9 mouse cellular contexts compared by ENCODE assay signal in genomic region chr4:131920595-131921351, GRCm38 (mm10). TPM values are rescaled to one million over a fixed set of nuclear protein-coding genes. Genes with fewer than 3 reads are reported as not detected.
A peak's percentile ranks its signal among the peaks of the same experiment; 100 is the strongest.
DNase-seq lines count a peak whose midpoint lies in the region; ATAC-seq and TF ChIP-seq lines count a peak whose summit lies in the region.
"Had no signal": no experiment of that assay in that cellular context is flagged by ENCODE, and none has a peak within 500 bp of the region (broad histone marks: within the 10 kb centered on the region; RNA-seq: fewer than 3 reads in every experiment).

No protein-coding gene starts in this region.

- no peak overlapping the region for H3K27ac ChIP-seq in bone marrow macrophage, adult 2 months (ENCODE audit: insufficient read depth, low read depth, low read length)
- peak overlapping the region; percentile 66 for H3K27ac ChIP-seq in intestine, embryonic 16.5 days (ENCODE audit: low read length)
- no peak overlapping the region; the same call in 1 of the 2 replicates for H3K27ac ChIP-seq in liver, embryonic 16.5 days (ENCODE audit: low read length)

- peaks cover 19% of the 10 kb centered on the region for H3K9me3 ChIP-seq in erythroblast, embryonic 14.5 days (ENCODE audit: control insufficient read depth, low read length)
- no peaks in the 10 kb centered on the region for H3K9me3 ChIP-seq in intestine, embryonic 16.5 days (ENCODE audit: control insufficient read depth, low read length)
- H3K9me3 ChIP-seq in liver, embryonic 16.5 days (replicated peaks; ENCODE audit: control insufficient read depth, low read length) = no peaks in the 10 kb centered on the region

- ATAC-seq in erythroblast, adult 5-6 weeks (replicated peaks; ENCODE audit: low FRiP score, poor library complexity, severe bottlenecking) = no peak
- ATAC-seq in intestine, embryonic 16.5 days = peak; percentile 39
- ATAC-seq in liver, embryonic 16.5 days (ENCODE audit: low read depth) = no peak

- DNase-seq in gastrocnemius, postnatal 25 days = peak; percentile 56
- peak; percentile 54 for DNase-seq in retina, postnatal 1 day
- DNase-seq in spleen, postnatal 14 days (ENCODE audit: low spot score in 2 of 2) = no peak

- H3K27me3 ChIP-seq in erythroblast, embryonic 14.5 days (ENCODE audit: control insufficient read depth) = peaks cover 87% of the 10 kb centered on the region
- peaks cover 27% of the 10 kb centered on the region for H3K27me3 ChIP-seq in intestine, embryonic 16.5 days (replicated peaks; ENCODE audit: control insufficient read depth, insufficient read depth, low read length)
- H3K27me3 ChIP-seq in liver, embryonic 16.5 days (ENCODE audit: control insufficient read depth, insufficient read depth, low read depth, low read length) = peaks cover 84% of the 10 kb centered on the region
- H3K27me3 ChIP-seq: CH12.LX had no signal

- WGBS in intestine, embryonic 16.5 days = 1% methylated on average over 67 of the region's 76 CpGs
- WGBS in liver, embryonic 16.5 days (ENCODE audit: insufficient replicate concordance) = 1% methylated on average over 55 of the region's 76 CpGs

- H3K4me3 ChIP-seq in erythroblast, embryonic 14.5 days (replicated peaks) = peak overlapping the region; percentile 42
- H3K4me3 ChIP-seq in bone marrow macrophage, adult 2 months (ENCODE audit: insufficient read depth, low read length) = peak overlapping the region; percentile 36
- peak overlapping the region; percentile 67 for H3K4me3 ChIP-seq in intestine, embryonic 16.5 days (ENCODE audit: low read length)
- H3K4me3 ChIP-seq in liver, embryonic 16.5 days (ENCODE audit: low read depth, low read length) = peak overlapping the region; percentile 56

- H3K4me1 ChIP-seq in erythroblast, embryonic 14.5 days (ENCODE audit: control insufficient read depth) = peaks cover 30% of the 10 kb centered on the region
- peaks cover 5% of the 10 kb centered on the region for H3K4me1 ChIP-seq in bone marrow macrophage, adult 2 months (ENCODE audit: control insufficient read depth, insufficient read depth, low read length)
- peaks cover 42% of the 10 kb centered on the region for H3K4me1 ChIP-seq in intestine, embryonic 16.5 days (ENCODE audit: control insufficient read depth, insufficient read depth, low read length)
- H3K4me1 ChIP-seq in liver, embryonic 16.5 days (ENCODE audit: control insufficient read depth, low read depth, low read length) = peaks cover 33% of the 10 kb centered on the region

- no peak for TF ChIP-seq CTCF in bone marrow macrophage, adult 2 months (IDR thresholded peaks at IDR 0.05; ENCODE audit: low read depth, low read length)

- peak overlapping the region; percentile 97 for H3K4me2 ChIP-seq in intestine, embryonic 16.5 days (ENCODE audit: low read depth, low read length)
- H3K4me2 ChIP-seq in liver, embryonic 16.5 days (ENCODE audit: low read depth, low read length) = peak overlapping the region; percentile 66

- H3K36me3 ChIP-seq in erythroblast, embryonic 14.5 days (ENCODE audit: control insufficient read depth) = peaks cover 53% of the 10 kb centered on the region
- H3K36me3 ChIP-seq in intestine, embryonic 16.5 days (ENCODE audit: control insufficient read depth, insufficient read depth, low read length) = no peaks in the 10 kb centered on the region; the same call in 1 of the 2 replicates
- peaks cover 32% of the 10 kb centered on the region for H3K36me3 ChIP-seq in liver, embryonic 16.5 days (ENCODE audit: control insufficient read depth, insufficient read depth)

- H3K9ac ChIP-seq in intestine, embryonic 16.5 days (ENCODE audit: low read depth, low read length) = peak overlapping the region; percentile 77
- peak overlapping the region; percentile 40 for H3K9ac ChIP-seq in liver, embryonic 16.5 days (ENCODE audit: low read depth, low read length)

- no peak for TF ChIP-seq POLR2A in bone marrow macrophage, adult 2 months (IDR thresholded peaks at IDR 0.05; ENCODE audit: borderline replicate concordance, low read depth, low read length)

RNA-seq across cellular contexts. Expression of gene Tmem200b, which starts 0.8 kb away (rescaled TPM):
- polyA plus RNA-seq in erythroblast, embryonic 14.5 days (2012) = not detected in 2 replicates
- not detected in 2 replicates for total RNA-seq in erythroblast, adult 5-6 weeks (2015; ENCODE audit: low replicate concordance)
- total RNA-seq in erythroblast, adult 5-6 weeks (2017; ENCODE audit: low replicate concordance) = 2.0 TPM in 1 of 2 replicates, not detected in the other
- polyA plus RNA-seq in bone marrow macrophage, adult 2 months (2012; ENCODE audit: insufficient read depth, insufficient read length, missing spikeins) = not detected in 2 replicates
- 1 to 10 TPM; 2.7 to 3.0 TPM for total RNA-seq in gastrocnemius, postnatal 25 days (2021)
- polyA plus RNA-seq in intestine, embryonic 16.5 days (2015; fragmentation: Nextera tagmentation; extraction: Ambion mirVana) = 0.18 and 0.20 TPM in 2 replicates
- not detected in 2 replicates for polyA plus RNA-seq in liver, embryonic 16.5 days (2015; fragmentation: Nextera tagmentation; extraction: Ambion mirVana)
- total RNA-seq: CH12.LX had no signal

RNA-seq across cellular contexts. Expression of gene Srsf4, which starts 47.4 kb away (rescaled TPM):
- polyA plus RNA-seq in erythroblast, embryonic 14.5 days (2012) = 37.6 and 42.6 TPM in 2 replicates
- 20.9 and 23.6 TPM in 2 replicates for total RNA-seq in erythroblast, adult 5-6 weeks (2015; ENCODE audit: low replicate concordance)
- 45.2 and 61.6 TPM in 2 replicates for total RNA-seq in erythroblast, adult 5-6 weeks (2017; ENCODE audit: low replicate concordance)
- 51.8 and 56.0 TPM in 2 replicates for polyA plus RNA-seq in bone marrow macrophage, adult 2 months (2012; ENCODE audit: insufficient read depth, insufficient read length, missing spikeins)
- 10 to 100 TPM; 27.4 to 30.6 TPM for total RNA-seq in gastrocnemius, postnatal 25 days (2021)
- 68.6 and 75.2 TPM in 2 replicates for polyA plus RNA-seq in intestine, embryonic 16.5 days (2015; fragmentation: Nextera tagmentation; extraction: Ambion mirVana)
- polyA plus RNA-seq in liver, embryonic 16.5 days (2015; fragmentation: Nextera tagmentation; extraction: Ambion mirVana) = 51.2 and 51.9 TPM in 2 replicates

Comparison
In these comparisons a context has a peak if more than half of its experiments do, and no peak if none do; other contexts are left out.
1. DNase-seq: peak in gastrocnemius, postnatal 25 days (single experiment) and retina, postnatal 1 day (single experiment); none in spleen, postnatal 14 days (0 of 2).
2. Peak in every context shown above with its lines, with median percentiles within 50 percentile points of each other: H3K4me3 ChIP-seq.